Mouse (Mus musculus) kidney, postnatal 4 days (tissue): ENCODE measurements around the gene Cyp4f40.
"Not testable (repeated sequence)": the region's sequence is repeated elsewhere in the genome, so short reads cannot be mapped to it uniquely, and the experiment has no call there.

Experiments
- DNase-seq, 2 experiments: peaks; one replicate each; pipeline ENCODE4 v3.0.0; 2021; ENCODE audit warnings: mixed read lengths in 2 of 2

Gene Cyp4f40

DNA sequence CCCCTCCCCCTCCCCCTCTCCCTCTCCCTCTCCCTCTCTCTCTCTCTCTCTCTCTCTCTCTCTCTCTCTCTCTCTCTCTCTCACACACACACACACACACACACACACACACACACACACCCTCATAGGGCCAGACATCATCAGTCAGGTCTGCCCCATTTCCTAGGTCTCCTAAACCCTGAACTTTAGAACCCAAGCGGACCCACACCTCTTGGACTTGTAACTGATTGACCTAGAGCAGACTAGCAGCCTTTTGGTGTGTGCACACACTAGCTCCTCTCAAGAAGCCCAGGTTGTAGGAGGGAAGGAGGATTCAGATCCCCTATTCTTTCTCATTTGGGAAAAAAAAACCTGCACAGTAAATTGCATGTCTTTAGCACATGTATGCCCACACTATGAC, 63.5 kb downstream of the Cyp4f40 start:
- DNase-seq, result not testable (repeated sequence)

DNA sequence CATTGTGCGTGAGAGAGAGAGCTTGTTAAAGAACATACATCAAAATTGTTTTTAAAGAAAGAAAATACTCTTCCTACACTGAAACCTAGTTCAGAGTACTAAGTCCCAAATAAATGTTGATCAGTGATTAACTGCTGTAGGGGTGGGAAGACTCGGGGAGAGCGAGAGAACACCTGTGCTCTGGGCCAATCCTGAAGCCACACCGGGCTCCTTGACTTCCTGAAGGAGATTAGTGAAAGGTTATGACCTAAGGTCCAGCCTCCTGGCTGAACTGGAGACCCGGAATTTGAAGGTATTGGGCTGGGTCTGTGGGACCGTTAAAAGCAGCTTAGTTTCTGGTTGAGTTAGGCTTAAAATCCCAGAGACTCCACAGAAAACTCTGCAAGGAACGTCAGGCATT, 64.1 kb downstream of the Cyp4f40 start:
- no peak for DNase-seq

DNA sequence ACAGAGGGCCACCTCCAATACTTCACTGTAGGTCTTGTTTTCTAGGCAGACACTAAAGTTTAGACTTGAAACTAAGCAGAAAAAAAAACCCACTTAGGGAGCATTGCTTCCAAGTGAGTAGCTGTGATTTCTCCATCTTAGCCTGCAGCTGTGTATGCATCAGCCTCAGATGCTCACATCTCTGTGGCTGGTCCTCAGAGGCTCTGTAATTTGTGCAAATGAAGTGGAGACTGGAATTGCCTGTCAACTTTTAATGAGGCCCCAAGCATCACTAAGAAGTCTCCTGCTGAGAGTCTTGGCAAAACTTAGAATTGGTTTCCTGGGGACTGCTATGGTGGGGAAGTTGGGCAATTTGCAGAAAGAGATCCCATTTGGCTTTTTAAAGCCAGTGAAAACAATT, 67.7 kb downstream of the Cyp4f40 start:
- DNase-seq, result not testable (repeated sequence)
